24 mouse cellular contexts compared by ENCODE assay signal in the genomic region with DNA sequence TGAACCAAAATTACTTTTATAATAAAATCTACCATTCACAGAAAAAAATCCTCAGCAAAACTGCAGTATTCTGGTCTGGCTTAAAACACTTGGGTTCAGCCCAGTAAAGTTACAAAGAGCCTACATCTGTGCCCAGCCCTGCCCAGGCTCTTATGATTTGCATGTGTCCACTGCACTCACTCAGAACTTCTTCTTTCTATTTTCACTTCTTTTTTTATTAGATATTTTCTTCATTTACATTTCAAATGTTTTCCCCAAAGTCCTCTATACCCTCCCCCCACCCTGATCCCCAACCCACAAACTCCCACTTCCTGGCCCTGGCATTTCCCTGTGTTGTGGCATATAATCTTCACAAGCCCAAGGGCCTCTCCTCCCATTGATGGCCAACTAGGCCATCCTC.
"Had no signal": no experiment of that assay in that cellular context is flagged by ENCODE, and none has a peak within 500 bp of the region (broad histone marks: within the 10 kb centered on the region; RNA-seq: fewer than 3 reads in every experiment).

No protein-coding gene starts in this region.

- DNase-seq: liver; liver, embryonic 13.5 days; liver, postnatal 0 days; lung, adult 2 months; retina, postnatal 1 day; right cerebral cortex, adult 18-20 months; right cerebral cortex, postnatal 25 days; right cerebral cortex, postnatal 4 days; thymus, adult 2 months; thymus, postnatal 25 days; thymus, postnatal 4 days had no signal

- H3K4me2 ChIP-seq: liver, embryonic 11.5 days; liver, embryonic 13.5 days; liver, embryonic 15.5 days; lung, embryonic 15.5 days; midbrain, embryonic 11.5 days; midbrain, embryonic 13.5 days; midbrain, embryonic 15.5 days; neural tube, embryonic 13.5 days; neural tube, embryonic 15.5 days; stomach, embryonic 15.5 days had no signal

- H3K4me1 ChIP-seq: liver, embryonic 13.5 days; liver, embryonic 15.5 days; lung, embryonic 15.5 days; megakaryocyte, embryonic 14.5 days; midbrain, embryonic 13.5 days; midbrain, embryonic 15.5 days; neural tube, embryonic 13.5 days; neural tube, embryonic 15.5 days; stomach, embryonic 15.5 days had no signal

- H3K27ac ChIP-seq: liver, embryonic 13.5 days; liver, embryonic 15.5 days; lung, embryonic 15.5 days; macrophage; midbrain, embryonic 13.5 days; midbrain, embryonic 15.5 days; neural tube, embryonic 13.5 days; neural tube, embryonic 15.5 days; stomach, embryonic 15.5 days; stomach, postnatal 0 days had no signal

- H3K36me3 ChIP-seq: liver, embryonic 13.5 days; liver, embryonic 15.5 days; lung, embryonic 15.5 days; midbrain, embryonic 13.5 days; midbrain, embryonic 15.5 days; neural tube, embryonic 13.5 days; neural tube, embryonic 15.5 days; stomach, embryonic 15.5 days had no signal

- H3K4me3 ChIP-seq: liver, embryonic 13.5 days; liver, embryonic 15.5 days; lung, embryonic 15.5 days; megakaryocyte, embryonic 14.5 days; midbrain, embryonic 13.5 days; midbrain, embryonic 15.5 days; myocyte; neural tube, embryonic 13.5 days; neural tube, embryonic 15.5 days; stomach, embryonic 15.5 days had no signal

- H3K9ac ChIP-seq: liver, embryonic 13.5 days; liver, embryonic 15.5 days; liver, postnatal 0 days; lung, embryonic 15.5 days; midbrain, embryonic 13.5 days; midbrain, embryonic 15.5 days; neural tube, embryonic 13.5 days; neural tube, embryonic 15.5 days; stomach, embryonic 15.5 days had no signal

- H3K9me3 ChIP-seq: liver, embryonic 13.5 days; liver, embryonic 15.5 days; lung, embryonic 15.5 days; midbrain, embryonic 15.5 days; neural tube, embryonic 15.5 days; stomach, embryonic 15.5 days had no signal

- H3K27me3 ChIP-seq: liver, embryonic 13.5 days; liver, embryonic 15.5 days; lung, embryonic 15.5 days; megakaryocyte, embryonic 14.5 days; midbrain, embryonic 13.5 days; midbrain, embryonic 15.5 days; neural tube, embryonic 13.5 days; neural tube, embryonic 15.5 days; stomach, embryonic 15.5 days had no signal
